Mouse (Mus musculus): ENCODE measurements around the gene Bbip1.

DNA sequence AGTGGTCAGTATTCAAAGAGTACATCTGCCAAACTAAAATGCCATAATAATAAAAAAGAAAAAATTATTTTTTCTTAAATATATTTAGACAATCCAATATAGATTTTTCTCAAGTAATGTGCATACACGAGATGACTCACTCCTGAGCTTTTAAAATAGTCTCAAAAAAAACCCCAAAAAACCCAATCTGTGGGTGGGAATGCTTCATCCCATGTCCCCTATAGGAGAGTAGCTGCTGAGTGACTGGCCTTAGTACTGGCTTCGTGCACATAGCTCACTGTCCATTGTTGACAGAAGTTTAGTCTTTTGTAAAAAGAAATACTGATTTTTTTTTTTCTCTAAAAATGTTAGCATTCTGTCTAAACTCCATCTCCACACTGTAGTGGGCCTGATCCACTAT is 46.1 kb upstream of the Bbip1 start:
- TF ChIP-seq CTCF (IDR thresholded peaks at IDR 0.05; ENCODE audit: control insufficient read depth, insufficient read depth, insufficient read length): no peak
- no peak for TF ChIP-seq MYOD1 (IDR thresholded peaks at IDR 0.05; ENCODE audit: control insufficient read depth, insufficient read length, low read depth)
- no peak for TF ChIP-seq USF1 (IDR thresholded peaks at IDR 0.05; ENCODE audit: low read depth)
